Mouse (Mus musculus) brain, adult 10 weeks (tissue): Measurements from ENCODE around the gene Mrgpra4. TPM values are rescaled to one million over a fixed set of nuclear protein-coding genes. Genes with fewer than 3 reads are reported as not detected.

ENCODE experiments used
- polyA plus RNA-seq: library from polyadenylated mRNA; stranded (reverse); fragments of 350-450 nt; fragmentation: Illumina TruSeq; extraction: RNeasy Lipid Tissue Mini Kit (QIAGEN cat#74804); gene quantifications from one replicate; pipeline ENCODE4 v1.2.3, GENCODE M21; 2015; ENCODE audit warnings: low read depth, low replicate concordance

Mrgpra4 gene
- not detected for polyA plus RNA-seq

DNA sequence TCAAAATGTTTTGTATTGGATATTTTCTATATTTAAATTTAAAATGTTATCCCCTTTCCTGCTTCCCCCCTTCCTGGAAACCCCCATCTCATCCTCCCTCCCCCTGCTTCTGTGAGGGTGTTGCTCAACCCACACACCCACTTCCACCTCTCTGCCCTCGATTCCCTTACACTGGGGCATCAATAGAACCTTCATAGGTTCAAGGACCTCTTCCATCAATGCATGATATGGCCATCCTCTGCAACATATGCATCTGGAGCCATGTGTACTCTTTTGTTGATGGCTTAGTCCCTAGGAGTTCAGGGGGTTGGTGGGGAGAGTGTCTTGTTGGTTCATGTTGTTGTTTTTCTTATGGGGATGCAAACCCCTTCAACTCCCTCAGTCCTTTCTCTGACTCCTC is at the start of gene Mrgpra4:
TSS of gene Mrgpra4 (minus strand) at position 101 of the 400 bp plus-strand sequence.

DNA sequence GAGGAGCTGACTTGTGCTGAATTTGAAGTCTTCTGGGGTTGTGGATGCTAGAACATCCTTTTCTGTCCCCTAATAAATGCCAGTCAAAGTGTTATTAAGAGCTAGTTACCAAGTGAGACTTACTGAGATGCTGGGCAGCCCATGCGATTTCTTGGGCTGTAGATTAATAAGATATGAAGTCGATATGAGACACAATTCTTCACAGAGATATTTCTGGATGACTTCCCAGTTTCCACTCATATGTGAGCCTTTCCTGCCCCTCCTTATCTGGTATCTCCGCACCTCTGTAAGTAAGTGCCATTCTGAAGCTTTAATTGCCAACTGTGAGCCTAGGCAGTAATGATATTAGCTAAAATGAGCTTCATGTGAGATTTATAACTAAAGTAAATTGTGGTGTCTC is 45.6 kb upstream of the Mrgpra4 start, which contains the start of gene Mrgprx1:
TSS of gene Mrgprx1 (minus strand) at position 101 of the 400 bp plus-strand sequence.

Other genes starting within 250 kb of the Mrgpra4 start
- not detected for gene Mrgprx1, start 45.5 kb upstream of the Mrgpra4 start, polyA plus RNA-seq
- gene Mrgprb5, start 186.9 kb upstream of the Mrgpra4 start, polyA plus RNA-seq: not detected
- not detected for gene Mrgprb4, start 217.2 kb upstream of the Mrgpra4 start, polyA plus RNA-seq